Mouse (Mus musculus) CH12.LX (cell line): Measurements from ENCODE around the gene Vmac. TPM values are rescaled to one million over a fixed set of nuclear protein-coding genes. Genes with fewer than 3 reads are reported as not detected.

Source experiments
- DNase-seq: peaks from one replicate; pipeline ENCODE4 v3.0.0-alpha.2; 2013; ENCODE audit errors: extremely low read depth
- H3K27ac ChIP-seq: 2 replicates; pipeline ENCODE4 v1.5.1; 2012; ENCODE audit warnings: low read depth, mild to moderate bottlenecking, control low read depth, moderate library complexity; ENCODE audit not compliant: insufficient read depth
- H3K27me3 ChIP-seq: replicated peaks from 2 replicates; pipeline ENCODE3; 2012; ENCODE audit warnings: inconsistent platforms
- H3K36me3 ChIP-seq, 2 experiments: replicated peaks in 1 of 2; 2 replicates each; pipeline versions ENCODE3 to v1.6.1; 2012; ENCODE audit warnings: inconsistent platforms in 1 of 2, low read length in 1 of 2, mild to moderate bottlenecking in 1 of 2, mixed read lengths in 1 of 2, moderate library complexity in 1 of 2; ENCODE audit not compliant: control insufficient read depth in 1 of 2, insufficient read depth in 1 of 2
- H3K4me1 ChIP-seq, 2 experiments: 2 replicates each; pipeline ENCODE4 v1.6.1; 2012; ENCODE audit warnings: inconsistent platforms in 1 of 2, moderate library complexity in 1 of 2; ENCODE audit not compliant: insufficient read depth in 2 of 2, control insufficient read depth in 1 of 2
- H3K4me2 ChIP-seq: 2 replicates; pipeline ENCODE4 v1.6.1; 2012; ENCODE audit warnings: low read depth, mild to moderate bottlenecking, control low read depth; ENCODE audit not compliant: poor library complexity, insufficient read depth, severe bottlenecking
- H3K4me3 ChIP-seq, 3 experiments: fragments of 150-350 bp in 1 of 3; sonication (generic) in 1 of 3; replicated peaks in 1 of 3; 2 replicates each; pipeline versions ENCODE3 to v1.5.1; 2011 to 2012; ENCODE audit warnings: low read depth in 2 of 3, low read length in 2 of 3, mild to moderate bottlenecking in 2 of 3, moderate library complexity in 2 of 3, control low read depth in 1 of 3, improper control_type of control experiment in 1 of 3, inconsistent platforms in 1 of 3, mixed read lengths in 1 of 3; ENCODE audit not compliant: poor library complexity in 1 of 3
- H3K79me2 ChIP-seq: replicated peaks from 2 replicates; pipeline ENCODE4 v1.6.1; 2012; ENCODE audit warnings: mild to moderate bottlenecking, moderate library complexity; ENCODE audit not compliant: control insufficient read depth, poor library complexity, insufficient read depth, severe bottlenecking; ENCODE audit errors: extremely low read depth
- H3K9ac ChIP-seq: 2 replicates; pipeline ENCODE4 v1.6.1; 2012; ENCODE audit warnings: low read depth, mild to moderate bottlenecking, control low read depth, moderate library complexity; ENCODE audit not compliant: insufficient read depth
- H3K9me3 ChIP-seq: replicated peaks from 2 replicates; pipeline ENCODE3; 2012; ENCODE audit warnings: low read length, inconsistent platforms, mixed read lengths
- BHLHE40 ChIP-seq: IDR thresholded peaks from 2 replicates; pipeline ENCODE4 v1.6.1; 2011; ENCODE audit warnings: mild to moderate bottlenecking, low read depth, low read length, improper control_type of control experiment
- CHD1 ChIP-seq: IDR thresholded peaks from 2 replicates; pipeline ENCODE4 v1.6.1; 2012; ENCODE audit warnings: low read depth, low read length, improper control_type of control experiment, inconsistent platforms
- CTCF ChIP-seq, 2 experiments: IDR thresholded peaks in 1 of 2; conservative IDR thresholded peaks in 1 of 2; 2 replicates each; pipeline ENCODE4 v1.5.1; 2011 to 2012; ENCODE audit warnings: low read depth in 2 of 2, low read length in 2 of 2, improper control_type of control experiment in 1 of 2, inconsistent platforms in 1 of 2, mild to moderate bottlenecking in 1 of 2, moderate library complexity in 1 of 2
- E2F4 ChIP-seq: IDR thresholded peaks from 2 replicates; pipeline ENCODE4 v1.6.1; 2011; ENCODE audit warnings: low read depth, low read length, improper control_type of control experiment; ENCODE audit not compliant: insufficient replicate concordance
- EP300 ChIP-seq: IDR thresholded peaks from 2 replicates; pipeline ENCODE4 v1.6.1; 2011; ENCODE audit warnings: low read length, improper control_type of control experiment
- HCFC1 ChIP-seq: IDR thresholded peaks from 2 replicates; pipeline ENCODE4 v1.6.1; 2012; ENCODE audit warnings: low read depth, mild to moderate bottlenecking, inconsistent platforms, low read length, improper control_type of control experiment
- MEF2A ChIP-seq: IDR thresholded peaks from 2 replicates; pipeline ENCODE4 v1.6.1; 2014; ENCODE audit warnings: low read depth, mild to moderate bottlenecking, inconsistent platforms, low read length, improper control_type of control experiment, borderline replicate concordance
- MYC ChIP-seq: IDR thresholded peaks from 2 replicates; pipeline ENCODE4 v1.6.1; 2011; ENCODE audit warnings: low read depth, mild to moderate bottlenecking, improper control_type of control experiment, low read length
- PAX5 ChIP-seq: IDR thresholded peaks from 2 replicates; pipeline ENCODE4 v1.6.1; 2012; ENCODE audit warnings: low read length, inconsistent platforms, mixed read lengths
- POLR2A ChIP-seq: IDR thresholded peaks from 2 replicates; pipeline ENCODE4 v1.6.1; 2011; ENCODE audit warnings: low read depth, mild to moderate bottlenecking, improper control_type of control experiment, low read length
- SIN3A ChIP-seq: IDR thresholded peaks from 2 replicates; pipeline ENCODE4 v1.6.1; 2012; ENCODE audit warnings: low read length, improper control_type of control experiment, inconsistent platforms
- TBP ChIP-seq: conservative IDR thresholded peaks from 2 replicates; pipeline ENCODE4 v1.6.1; 2011; ENCODE audit warnings: low read depth, low read length, improper control_type of control experiment
- TCF12 ChIP-seq: IDR thresholded peaks from 2 replicates; pipeline ENCODE4 v1.6.1; 2014; ENCODE audit warnings: low read depth, mild to moderate bottlenecking, inconsistent platforms, low read length, improper control_type of control experiment
- USF2 ChIP-seq: conservative IDR thresholded peaks from 2 replicates; pipeline ENCODE4 v1.6.1; 2011; ENCODE audit warnings: low read depth, low read length, improper control_type of control experiment
- dilution Hi-C: fragments of 300-500 bp; cut with MboI; formaldehyde crosslinking; loops from 2 replicates; pipeline ENCODE4 v1.14.3; 2020; ENCODE audit warnings: low sequenced_read_pairs; ENCODE audit not compliant: extremely low pct_unique_long_range_greater_than_20kb, extremely low pct_ligation_motif_present
- in situ Hi-C: fragments of 300-500 bp; cut with MboI; formaldehyde crosslinking; loops from 3 replicates; pipeline ENCODE4 v1.14.3; 2019; ENCODE audit warnings: low sequenced_read_pairs, low pct_ligation_motif_present, low pct_unique_long_range_greater_than_20kb, mixed read lengths
- polyA plus RNA-seq: library from polyadenylated mRNA; unstranded; fragments of >175 nt; gene quantifications from 2 replicates; pipeline ENCODE4 v1.2.1, GENCODE M21; 2012; ENCODE audit warnings: low read depth; ENCODE audit not compliant: insufficient read length
- total RNA-seq, 2 experiments: library from RNA; depleted of rRNA; stranded (reverse); fragments of 300-350 nt in 1 of 2; fragments of >200 nt in 1 of 2; gene quantifications; 2 replicates each; pipeline ENCODE4 v1.2.3; 2012 to 2014

Gene Vmac
- total and polyA plus RNA-seq, 3 experiments: 3.2 to 5.1 (median 3.4) TPM

- H3K4me1 ChIP-seq: peaks cover 3 to 26% of the 10 kb centered on the region in 2 experiments; a peak in 3 of 4 replicates
- H3K27me3 ChIP-seq: peaks cover 72% of the 10 kb centered on the region
- H3K36me3 ChIP-seq: no peaks in the 10 kb centered on the region
- H3K27ac ChIP-seq: no peak within 1 kb of the TSS
- H3K79me2 ChIP-seq: no peaks in the 10 kb centered on the region
- dilution Hi-C loops (no loop called here), in situ Hi-C loops (no loop called here)
- peak; percentile 48 for DNase-seq
- H3K9me3 ChIP-seq: peaks cover 7% of the 10 kb centered on the region
- H3K9ac ChIP-seq: no peak within 1 kb of the TSS
- no peak for TF ChIP-seq MEF2A
- no peak for TF ChIP-seq BHLHE40
- no peak for TF ChIP-seq HCFC1
- no peak for TF ChIP-seq TBP
- no peak for TF ChIP-seq E2F4
- TF ChIP-seq EP300: no peak
- TF ChIP-seq TCF12: no peak
- TF ChIP-seq CHD1: no peak
- no peak for TF ChIP-seq MYC
- H3K4me2 ChIP-seq: peak within 1 kb of the TSS; percentile 49
- peak within 1 kb of the TSS in 2 of 3 experiments; percentile 3 to 7 for H3K4me3 ChIP-seq
Observed at GRCm38 (mm10) chr17:56757416-56758123, 39.7 kb upstream of the Vmac start, which contains the start of gene Nrtn. Gene Nrtn (minus strand): TSS chr17:56757530.

- Histone ChIP-seq H3K36me3 (no peaks in the 10 kb centered on the region), H3K4me3 (no peak overlapping the region), H3K4me2 (0 out of 2 replicates have a peak overlapping the region, but pooled peaks have one; percentile 30), H3K4me1 (peaks cover 3 to 23% of the 10 kb centered on the region in 2 experiments; a peak in 3 of 4 replicates), H3K9me3 (peaks cover 7% of the 10 kb centered on the region), H3K9ac (no peak overlapping the region), H3K79me2 (no peaks in the 10 kb centered on the region), H3K27ac (no peak overlapping the region), H3K27me3 (peaks cover 72% of the 10 kb centered on the region)
- DNase-seq: no peak
- TF ChIP-seq POLR2A: no peak
- TF ChIP-seq USF2: no peak
- no peak for TF ChIP-seq CHD1
- peak in 1 of 2 experiments; percentile 37; a peak in 2 of 4 replicates for TF ChIP-seq CTCF (conservative IDR thresholded peaks at IDR 0.05 in 1 of 2, IDR thresholded peaks at IDR 0.05 in 1 of 2; ENCODE audit: low read depth in 2 of 2, low read length in 2 of 2)
- TF ChIP-seq SIN3A: no peak
- TF ChIP-seq PAX5: no peak
- in situ Hi-C loops: no loop called here
- dilution Hi-C loops: no loop called here
Observed at GRCm38 (mm10) chr17:56756703-56757399, 39.0 kb upstream of the Vmac start.
